Mouse (Mus musculus): ENCODE measurements around the gene Lin7b. TPM values are rescaled to one million over a fixed set of nuclear protein-coding genes. Genes with fewer than 3 reads are reported as not detected.

Gene Lin7b
- 1 to 10 TPM in 1 of 2 experiments, under 1 TPM in 1; 0.86 to 1.1 TPM for total RNA-seq (2021)
- long read RNA-seq, experiment 1, partial matches to known transcripts, result 1 of 2 reads
- long read RNA-seq, experiment 1, other reads (novel, unspliced or antisense), result 1 of 2 reads
- long read RNA-seq, experiment 2, partial matches to known transcripts, result 0 of 1 reads
- long read RNA-seq, experiment 2, other reads (novel, unspliced or antisense), result 1 of 1 reads

DNA sequence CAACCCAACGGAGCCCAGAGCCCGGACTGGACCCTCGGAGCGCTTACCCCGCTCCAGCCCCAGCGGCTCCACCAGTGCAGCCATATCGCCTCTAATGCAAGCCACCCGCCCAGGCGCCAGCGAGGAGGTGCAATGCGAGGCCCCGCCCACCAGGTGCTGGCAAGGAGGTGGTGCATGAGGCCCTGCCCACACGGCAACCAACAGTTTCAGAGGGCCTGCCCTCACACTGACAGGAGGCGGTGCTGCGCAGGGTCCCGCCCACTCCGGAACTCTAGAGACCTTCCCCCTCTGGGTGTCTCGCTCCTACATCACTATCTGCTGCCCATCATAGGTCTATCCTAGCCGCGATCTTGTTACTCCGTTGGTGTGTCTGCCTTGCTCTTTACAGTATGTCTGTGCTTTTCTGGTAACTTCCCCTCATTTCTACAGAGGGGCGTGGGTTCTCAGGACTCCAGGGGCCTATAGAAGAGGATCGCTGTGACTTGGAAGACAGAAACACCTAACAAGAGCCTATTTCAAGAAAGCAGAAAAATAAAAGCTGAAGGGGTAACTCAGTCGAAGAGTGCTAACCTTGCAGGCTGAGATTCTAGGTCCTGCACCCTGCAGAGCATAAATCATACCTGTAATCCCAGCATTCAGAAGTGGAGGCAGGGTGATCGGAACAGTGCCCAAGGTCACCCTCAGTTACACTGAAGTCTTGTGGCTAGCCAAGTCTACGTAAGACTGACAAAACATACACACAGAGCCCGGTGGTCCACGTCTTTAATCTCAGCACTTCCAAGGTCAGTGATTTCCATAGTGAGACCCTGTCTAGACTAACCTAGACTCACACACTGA, at the start of gene Lin7b:
Lin7b (minus strand) TSS at position 109 of the 837 bp plus-strand sequence.
- peak; percentile 55 to 80 for DNase-seq (ENCODE audit: low spot score in 2 of 2)

- DNase-seq (ENCODE audit: low spot score in 2 of 2), result no peak
Measured at GRCm38 (mm10) chr7:45417962-45418492, 47.6 kb upstream of the Lin7b start.

DNA sequence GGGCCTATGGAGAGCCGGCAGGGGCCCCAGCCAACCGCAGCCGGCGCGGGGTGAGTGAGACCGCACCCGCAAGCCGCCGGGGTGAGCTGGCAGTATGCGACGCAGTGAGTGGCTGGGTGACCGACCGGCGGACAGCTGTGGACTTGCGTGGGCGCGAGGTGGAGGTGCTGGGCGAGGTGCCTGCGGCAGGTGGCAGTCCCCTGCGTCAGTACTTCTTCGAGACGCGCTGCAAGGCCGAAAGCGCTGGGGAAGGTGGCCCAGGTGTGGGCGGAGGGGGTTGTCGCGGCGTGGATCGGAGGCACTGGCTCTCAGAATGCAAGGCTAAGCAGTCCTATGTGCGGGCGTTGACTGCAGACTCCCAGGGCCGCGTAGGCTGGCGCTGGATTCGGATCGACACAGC, 45.3 kb upstream of the Lin7b start:
- no peak for DNase-seq (ENCODE audit: low spot score in 2 of 2)

- no peak for DNase-seq (ENCODE audit: low spot score in 2 of 2)
Measured at GRCm38 (mm10) chr7:45414740-45415224, 44.4 kb upstream of the Lin7b start.

DNA sequence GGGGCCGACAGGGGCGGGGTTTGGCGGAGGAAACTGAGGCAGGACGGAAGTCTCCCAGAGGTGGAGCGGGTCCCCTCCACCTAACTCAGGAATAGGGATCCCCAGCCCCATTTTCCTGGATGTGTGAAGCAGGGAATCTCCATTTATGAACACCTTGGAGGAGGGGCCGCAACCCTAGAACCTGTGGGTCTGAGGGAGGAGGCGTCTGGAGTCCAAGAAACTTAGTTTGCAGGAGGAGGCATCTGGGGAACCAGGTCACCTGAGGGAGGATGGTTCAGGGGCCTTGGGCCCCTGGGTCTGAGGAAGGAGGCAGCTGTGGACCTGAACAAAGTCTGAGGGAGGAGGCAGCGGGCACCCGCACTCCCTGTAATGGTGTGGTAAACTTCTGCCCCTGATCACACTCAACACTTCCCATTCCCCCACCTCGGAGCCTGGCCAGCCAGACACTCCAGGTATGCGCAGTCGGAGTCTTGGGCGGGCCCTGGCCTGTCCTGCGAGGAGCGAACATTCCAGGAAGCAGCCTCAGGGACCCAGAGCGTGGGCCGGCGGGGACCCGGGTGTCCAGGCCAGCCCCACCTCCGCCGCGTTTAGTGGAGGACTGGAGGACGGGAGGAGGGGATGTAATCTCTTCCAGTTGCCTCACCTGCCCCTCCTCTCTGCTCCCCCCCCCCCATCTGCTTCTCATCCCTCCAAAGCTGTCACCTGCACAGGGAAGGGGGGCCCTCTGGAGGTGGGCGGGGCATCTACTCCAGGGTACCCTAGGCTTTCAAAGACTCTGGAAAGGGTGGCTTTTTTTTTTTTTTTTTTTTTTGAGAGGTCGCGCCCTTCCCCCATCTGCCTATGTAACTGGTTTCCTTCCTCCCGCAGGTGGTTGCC, 43.7 kb upstream of the Lin7b start:
- no peak for DNase-seq (ENCODE audit: low spot score in 2 of 2)

- no peak for DNase-seq (ENCODE audit: low spot score in 2 of 2)
Measured at GRCm38 (mm10) chr7:45413113-45413863, 42.9 kb upstream of the Lin7b start, which contains the start of gene Ntf5. Gene Ntf5, plus strand, starts transcription at chr7:45413695.

DNA sequence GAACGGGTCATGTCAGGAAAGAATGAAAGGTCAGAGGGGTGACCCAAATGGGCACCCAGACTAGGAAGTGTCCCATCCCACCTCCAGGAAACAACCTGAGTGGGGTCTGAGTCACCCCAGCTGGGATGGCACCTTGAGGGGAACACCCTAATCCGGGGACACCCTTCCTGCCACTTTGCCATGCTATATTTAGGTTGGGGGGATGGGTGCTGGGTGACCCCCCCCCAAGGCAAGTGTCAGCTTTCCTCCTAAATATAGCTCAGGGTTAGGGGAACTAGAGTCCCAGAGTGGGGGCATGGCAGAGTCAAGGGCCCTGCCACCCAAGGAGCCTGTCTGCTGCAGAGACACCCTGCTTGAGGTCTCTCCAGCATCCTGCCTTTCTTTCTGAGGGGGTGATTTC, 42.0 kb upstream of the Lin7b start:
- no peak for DNase-seq (ENCODE audit: low spot score in 2 of 2)

GRCm38 (mm10) chr7:45409497-45410163, 39.2 kb upstream of the Lin7b start:
- DNase-seq (ENCODE audit: low spot score in 2 of 2), result no peak

DNA sequence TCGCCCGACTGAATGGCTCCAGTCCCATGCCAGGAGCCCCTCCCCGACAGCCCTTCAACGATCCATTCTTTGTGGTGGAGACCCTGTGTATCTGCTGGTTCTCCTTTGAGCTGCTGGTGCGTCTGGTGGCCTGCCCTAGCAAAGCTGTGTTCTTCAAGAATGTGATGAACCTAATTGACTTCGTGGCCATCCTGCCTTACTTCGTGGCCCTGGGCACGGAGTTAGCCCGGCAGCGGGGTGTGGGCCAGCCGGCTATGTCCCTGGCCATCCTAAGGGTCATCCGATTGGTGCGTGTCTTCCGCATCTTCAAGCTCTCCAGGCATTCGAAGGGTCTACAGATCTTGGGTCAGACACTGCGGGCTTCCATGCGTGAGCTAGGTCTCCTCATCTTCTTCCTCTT, 38.6 kb upstream of the Lin7b start:
- DNase-seq (ENCODE audit: low spot score in 2 of 2), result no peak

DNA sequence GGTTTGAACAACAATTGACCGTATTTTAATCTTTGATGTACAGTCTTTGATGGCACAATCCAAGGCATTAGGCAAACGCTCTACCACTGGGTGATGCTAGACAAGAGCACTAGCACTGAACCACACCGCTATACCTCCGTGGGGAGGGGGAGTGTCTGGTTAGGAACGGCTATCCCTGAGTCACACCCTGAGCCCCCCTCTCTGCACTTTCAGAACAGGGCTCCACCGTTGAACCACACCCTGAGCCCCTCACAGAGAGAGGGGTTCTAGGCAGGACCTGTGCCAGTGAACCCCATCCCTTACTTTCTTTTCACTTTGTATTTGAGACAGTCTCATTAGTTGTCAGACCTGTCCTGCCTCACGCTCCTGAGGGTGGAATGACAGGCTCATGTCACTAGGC, 38.0 kb upstream of the Lin7b start:
- DNase-seq (ENCODE audit: low spot score in 2 of 2), result no peak

DNA sequence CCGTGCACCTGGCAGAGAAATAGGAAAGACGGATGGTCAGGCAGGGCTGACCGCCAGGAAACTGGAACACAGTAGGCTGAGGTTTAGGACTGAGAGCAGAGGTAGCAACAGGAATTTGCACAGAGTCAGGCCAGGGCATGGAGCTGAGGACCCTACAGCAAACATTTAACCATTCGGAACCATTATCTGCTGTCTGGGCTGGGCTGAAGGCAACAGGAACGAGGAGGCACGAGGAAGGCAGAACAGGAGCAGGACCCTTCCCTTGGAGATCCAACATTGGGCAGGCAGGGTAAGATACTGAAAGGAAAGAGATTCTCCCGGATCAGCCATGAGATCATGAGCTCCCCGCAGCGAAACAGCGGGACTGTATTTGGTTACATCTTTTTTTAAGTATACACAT, 37.5 kb upstream of the Lin7b start:
- no peak for DNase-seq (ENCODE audit: low spot score in 2 of 2)

DNA sequence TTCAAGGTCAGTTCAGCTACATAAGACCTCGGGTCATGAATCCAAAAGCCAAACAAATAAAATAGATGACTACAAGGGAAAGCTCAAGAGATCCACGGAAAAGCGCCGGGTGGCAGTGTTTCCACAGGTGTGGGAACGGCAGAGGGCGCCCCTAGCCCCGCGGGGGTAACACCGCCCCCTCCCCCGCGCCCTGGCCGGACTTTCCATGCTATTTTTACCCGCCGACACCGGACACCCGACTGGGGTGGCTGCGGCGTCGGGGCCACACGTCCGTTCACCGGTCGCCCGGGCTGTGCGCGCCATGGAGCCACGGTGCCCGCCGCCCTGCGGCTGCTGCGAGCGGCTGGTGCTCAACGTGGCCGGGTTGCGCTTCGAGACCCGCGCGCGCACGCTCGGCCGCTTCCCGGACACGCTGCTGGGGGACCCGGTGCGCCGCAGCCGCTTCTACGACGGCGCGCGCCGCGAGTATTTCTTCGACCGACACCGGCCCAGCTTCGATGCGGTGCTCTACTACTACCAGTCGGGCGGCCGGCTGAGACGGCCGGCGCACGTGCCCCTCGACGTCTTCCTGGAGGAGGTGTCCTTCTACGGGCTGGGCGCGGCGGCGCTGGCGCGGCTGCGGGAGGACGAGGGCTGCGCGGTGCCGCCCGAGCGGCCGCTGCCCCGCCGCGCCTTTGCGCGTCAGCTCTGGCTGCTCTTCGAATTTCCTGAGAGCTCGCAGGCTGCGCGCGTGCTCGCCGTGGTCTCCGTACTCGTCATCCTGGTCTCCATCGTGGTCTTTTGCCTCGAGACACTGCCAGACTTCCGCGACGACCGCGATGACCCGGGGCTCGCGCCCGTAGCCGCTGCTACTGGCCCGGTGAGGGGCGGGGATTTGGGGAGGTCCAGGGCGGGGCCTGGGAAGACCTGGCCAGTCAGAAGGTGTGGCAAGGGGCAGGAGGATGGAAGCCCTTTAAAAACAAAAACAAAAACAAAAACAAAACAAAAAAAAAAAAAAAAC, 36.1 kb upstream of the Lin7b start:
- no peak for DNase-seq (ENCODE audit: low spot score in 2 of 2)

GRCm38 (mm10) chr7:45405091-45406075, 35.0 kb upstream of the Lin7b start, which contains the start of gene Kcna7:
Gene Kcna7, plus strand, starts transcription at chr7:45405653.
- peak in 1 of 2 experiments; percentile 71 for DNase-seq (ENCODE audit: low spot score in 2 of 2)

DNA sequence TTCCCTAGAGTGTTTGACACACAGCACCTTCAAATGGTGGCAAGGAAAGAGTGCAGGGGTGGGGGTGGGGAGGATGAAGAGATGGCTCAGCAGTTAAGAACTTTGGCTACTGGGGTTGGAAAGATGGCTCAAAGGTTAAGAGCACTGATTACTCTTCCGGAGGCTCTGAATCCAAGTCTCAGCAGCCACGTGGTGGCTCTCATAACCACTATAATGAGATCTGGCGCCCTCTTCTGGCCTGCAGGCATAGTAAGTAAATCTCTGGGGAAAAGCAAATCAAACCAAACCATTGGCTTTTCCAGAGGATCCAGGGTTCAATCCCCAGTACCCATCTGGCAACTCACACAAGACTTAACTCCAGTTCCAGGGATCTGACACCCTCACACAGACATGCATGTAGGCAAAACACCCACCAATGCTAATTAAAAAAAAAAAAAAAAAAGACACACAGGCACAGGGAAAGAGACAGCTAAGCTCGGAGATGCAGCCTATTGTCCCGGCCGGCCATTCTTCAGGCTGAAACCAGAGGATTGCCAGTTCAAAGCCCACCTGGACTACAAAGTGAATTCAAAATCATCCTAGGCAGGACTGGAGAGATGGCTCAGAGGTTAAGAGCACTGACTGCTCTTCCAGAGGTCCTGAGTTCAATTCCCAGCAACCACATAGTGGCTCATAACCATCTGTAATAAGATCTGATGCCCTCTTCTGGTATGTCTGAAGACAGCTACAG, 33.3 kb upstream of the Lin7b start:
- DNase-seq (ENCODE audit: low spot score in 2 of 2), result peak in 1 of 2 experiments; percentile 59

GRCm38 (mm10) chr7:45401521-45402085, 31.2 kb upstream of the Lin7b start:
- no peak for DNase-seq (ENCODE audit: low spot score in 2 of 2)

DNA sequence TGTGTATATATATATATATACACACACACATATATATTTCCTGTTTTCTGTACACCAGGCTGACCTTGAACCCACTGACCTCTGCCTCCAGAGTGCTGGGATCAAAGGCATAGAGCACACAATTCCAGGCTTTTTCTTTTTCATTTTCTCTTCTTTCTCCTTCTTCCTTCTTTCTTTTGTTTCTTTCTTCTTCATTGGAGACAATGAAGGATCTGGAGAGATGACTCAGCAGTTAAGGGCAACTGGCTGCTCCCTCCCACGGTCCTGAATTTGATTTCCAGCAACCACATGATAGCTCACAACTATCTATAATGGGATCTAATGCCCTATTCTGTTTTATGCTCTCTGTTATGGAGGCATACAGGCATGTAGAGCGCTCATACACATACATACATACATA, 26.4 kb upstream of the Lin7b start:
- no peak for DNase-seq (ENCODE audit: low spot score in 2 of 2)
